Mouse (Mus musculus) right cerebral cortex, postnatal 25 days (tissue): ENCODE results near the gene Kbtbd7.
"Not testable (repeated sequence)": the region's sequence is repeated elsewhere in the genome, so short reads cannot be mapped to it uniquely, and the experiment has no call there.

Experiments used
- DNase-seq: peaks from one replicate; pipeline ENCODE4 v3.0.0; 2022

Kbtbd7 gene

GRCm38 (mm10) chr14:79425979-79426729 is at the start of gene Kbtbd7:
Gene Kbtbd7, plus strand, starts transcription at chr14:79426511.
- peak; percentile 93 for DNase-seq

DNA sequence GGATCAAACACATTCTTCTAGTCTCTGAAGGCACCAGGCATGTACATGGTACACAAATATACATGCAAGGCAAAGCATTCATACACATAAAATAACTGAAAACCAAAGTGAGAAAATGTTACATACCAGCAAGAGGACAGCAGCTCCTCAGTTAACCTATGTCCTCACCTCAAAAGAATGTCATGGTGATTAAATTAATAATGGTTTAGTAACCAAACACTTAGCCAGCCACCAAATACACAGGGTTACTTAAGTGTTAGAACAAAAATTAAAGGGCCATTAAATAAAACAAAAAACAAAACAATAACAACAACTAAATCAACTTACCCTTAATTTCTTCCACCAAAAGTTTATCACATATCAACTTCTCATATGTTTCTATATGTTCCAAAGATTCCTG is 49.3 kb upstream of the Kbtbd7 start:
- DNase-seq = no peak

GRCm38 (mm10) chr14:79383120-79383519 is 43.2 kb upstream of the Kbtbd7 start:
- DNase-seq = no peak

DNA sequence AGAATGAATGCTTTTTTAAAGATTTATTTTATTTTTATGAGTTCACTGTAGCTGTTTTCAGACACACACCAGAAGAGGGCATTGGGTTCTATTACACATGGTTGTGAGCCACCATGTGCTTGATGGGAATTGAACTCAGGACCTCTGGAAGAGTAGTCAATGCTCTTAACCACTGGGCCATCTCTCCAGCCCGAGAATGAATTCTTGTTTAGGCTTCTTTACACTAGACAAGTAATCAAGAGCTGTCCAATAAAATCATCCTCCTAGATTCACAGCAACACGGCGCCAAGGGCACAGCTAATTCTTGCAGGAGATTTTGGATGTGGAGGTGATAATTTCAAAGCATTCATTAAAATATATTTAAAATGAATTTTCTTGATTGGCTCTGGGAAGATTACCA is 38.0 kb upstream of the Kbtbd7 start:
- DNase-seq = no peak

GRCm38 (mm10) chr14:79389438-79390264 is 36.7 kb upstream of the Kbtbd7 start:
- DNase-seq = no peak

- DNase-seq = peak; percentile 93
Measured at GRCm38 (mm10) chr14:79390265-79390926, 35.9 kb upstream of the Kbtbd7 start, which contains the start of gene Naa16. Gene Naa16, minus strand, starts transcription at chr14:79390778.

DNA sequence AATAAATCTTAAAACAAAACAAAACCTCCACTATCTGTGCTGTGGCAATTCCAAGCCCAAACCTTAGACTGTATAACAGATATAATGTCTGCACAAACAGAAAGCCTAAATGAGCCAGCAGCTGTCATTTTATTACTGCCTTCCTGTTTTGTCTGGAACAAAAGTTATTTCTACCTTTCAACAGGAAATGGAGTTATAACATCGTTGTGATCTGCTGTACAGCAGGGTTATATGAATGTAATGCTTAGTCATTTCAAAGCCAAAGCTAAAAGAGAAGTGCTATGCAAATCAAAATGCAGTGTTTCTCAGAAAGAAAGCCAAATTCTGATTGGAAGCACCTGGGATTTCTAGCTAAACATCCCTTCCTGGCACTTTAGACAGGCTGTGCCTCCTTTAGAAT is 33.0 kb upstream of the Kbtbd7 start:
- DNase-seq = no peak

DNA sequence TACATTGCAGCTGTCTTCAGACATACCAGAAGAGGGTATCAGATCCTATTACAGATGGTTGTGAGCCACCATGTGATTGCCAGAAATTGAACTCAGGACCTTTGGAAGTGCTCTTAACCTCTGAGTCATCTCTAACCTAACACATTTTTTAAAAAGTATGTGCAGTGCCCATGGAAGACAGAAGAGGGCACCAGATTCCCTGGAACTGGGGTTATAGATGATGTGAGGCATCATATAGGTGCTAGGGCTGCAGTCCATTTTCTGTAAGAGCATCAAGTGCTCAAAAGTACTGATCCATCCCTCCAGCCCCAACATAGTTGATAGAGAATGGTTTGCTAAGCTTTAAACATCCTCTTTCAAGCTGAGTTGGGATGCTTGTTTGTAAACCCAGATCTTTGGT is 31.7 kb upstream of the Kbtbd7 start:
- DNase-seq = no peak

- DNase-seq = peak; percentile 78
Measured at GRCm38 (mm10) chr14:79397321-79398122, 28.8 kb upstream of the Kbtbd7 start, which contains the start of gene Mtrf1. Gene Mtrf1, plus strand, starts transcription at chr14:79397772.

- no peak for DNase-seq
Measured at GRCm38 (mm10) chr14:79407641-79408040, 18.7 kb upstream of the Kbtbd7 start.

DNA sequence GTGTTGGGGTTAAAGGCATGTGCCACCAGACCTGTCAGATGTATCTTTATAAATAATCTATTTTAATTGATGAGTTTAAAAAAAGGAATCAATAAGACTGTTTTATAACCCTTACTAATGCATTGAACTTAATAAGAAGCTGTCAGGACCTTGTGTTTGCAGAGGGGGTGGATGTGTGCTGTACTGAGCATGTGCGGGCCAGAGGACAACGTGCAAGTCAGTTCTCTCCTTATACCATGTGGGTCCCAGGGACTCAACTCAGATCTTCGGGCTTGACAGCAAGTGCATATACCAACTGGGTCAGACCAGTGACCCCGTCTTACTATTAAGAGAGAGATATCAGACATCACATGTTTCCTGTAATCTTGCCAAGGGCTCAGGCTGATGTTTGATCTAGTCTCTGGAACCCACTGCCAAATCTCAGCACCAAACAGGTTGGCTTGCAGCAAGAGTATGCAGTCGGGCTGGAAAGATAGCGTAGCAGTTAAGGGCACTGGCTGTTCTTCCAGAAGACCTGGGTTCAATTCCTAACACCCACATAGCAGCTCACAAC is 17.0 kb upstream of the Kbtbd7 start:
- DNase-seq = no peak

GRCm38 (mm10) chr14:79410662-79411061 is 15.6 kb upstream of the Kbtbd7 start:
- no peak for DNase-seq

DNA sequence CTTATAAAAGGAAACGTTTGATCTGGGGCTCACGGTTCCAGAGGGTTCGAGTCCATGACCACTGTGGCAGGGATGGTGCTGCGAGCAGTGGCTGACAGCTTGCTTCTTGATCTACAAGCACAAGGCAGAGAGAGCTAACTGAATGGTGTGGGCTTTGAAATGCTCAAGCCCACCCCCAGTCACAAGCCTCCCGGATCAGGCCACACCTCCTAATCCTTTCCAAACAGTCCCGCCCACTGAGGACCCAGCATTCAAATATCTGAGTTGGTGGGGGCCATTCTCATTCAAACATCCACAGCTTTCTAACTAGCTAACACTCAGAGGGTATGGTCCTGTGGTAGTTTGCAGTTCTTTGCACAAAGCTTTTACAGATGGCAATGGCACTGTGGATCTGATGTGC is 13.2 kb upstream of the Kbtbd7 start:
- DNase-seq = no peak

DNA sequence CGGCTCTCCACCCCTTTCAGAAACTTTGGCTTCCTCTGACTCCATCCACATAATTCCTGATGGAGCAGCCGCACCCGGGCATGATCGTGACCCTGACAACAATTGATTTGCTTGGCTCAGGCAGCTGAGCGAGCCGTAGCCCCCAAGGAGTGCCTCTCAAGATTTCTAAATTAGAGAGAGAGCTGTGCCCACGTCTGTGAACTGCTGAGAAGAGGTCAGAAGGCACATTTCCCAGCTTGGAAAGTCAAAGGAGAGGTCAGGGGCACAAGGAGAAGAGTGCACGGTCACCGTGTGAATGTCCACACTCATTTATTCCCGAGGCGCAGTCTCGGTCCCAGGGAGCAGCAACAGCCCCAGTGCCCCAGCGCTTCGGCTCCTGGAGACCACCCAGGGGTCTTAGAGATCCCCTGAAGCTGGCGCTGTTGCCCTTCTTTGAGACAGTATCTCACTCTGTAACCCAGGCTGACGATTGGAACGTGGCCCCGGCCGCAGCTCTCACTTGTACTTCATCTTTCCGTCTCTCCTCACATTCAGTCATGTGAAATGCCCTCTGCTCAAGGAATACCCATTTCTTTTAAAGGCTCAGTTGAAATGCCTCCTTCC is 6.1 kb upstream of the Kbtbd7 start:
- DNase-seq = no peak

DNA sequence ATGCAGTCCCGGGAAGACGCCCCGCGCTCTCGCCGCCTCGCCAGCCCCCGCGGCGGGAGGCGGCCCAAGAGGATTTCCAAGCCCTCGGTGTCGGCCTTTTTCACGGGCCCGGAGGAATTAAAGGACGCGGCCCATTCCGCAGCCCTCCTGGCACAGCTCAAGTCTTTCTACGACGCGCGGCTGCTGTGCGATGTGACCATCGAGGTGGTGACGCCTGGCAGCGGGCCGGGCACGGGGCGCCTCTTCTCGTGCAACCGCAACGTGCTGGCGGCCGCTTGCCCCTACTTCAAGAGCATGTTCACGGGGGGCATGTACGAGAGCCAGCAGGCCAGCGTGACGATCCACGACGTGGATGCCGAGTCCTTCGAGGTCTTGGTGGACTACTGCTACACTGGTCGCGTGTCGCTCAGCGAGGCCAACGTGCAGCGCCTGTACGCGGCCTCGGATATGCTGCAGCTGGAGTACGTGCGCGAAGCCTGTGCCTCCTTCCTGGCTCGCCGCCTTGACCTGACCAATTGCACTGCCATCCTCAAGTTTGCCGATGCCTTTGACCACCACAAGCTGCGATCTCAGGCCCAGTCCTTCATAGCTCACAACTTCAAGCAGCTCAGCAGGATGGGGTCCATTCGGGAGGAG is 537 bp downstream of the Kbtbd7 start:
- DNase-seq = not testable (repeated sequence)

- DNase-seq = no peak
Measured at GRCm38 (mm10) chr14:79434068-79434467, 7.8 kb downstream of the Kbtbd7 start.

GRCm38 (mm10) chr14:79440655-79441054 is 14.3 kb downstream of the Kbtbd7 start:
- no peak for DNase-seq

- no peak for DNase-seq
Measured at GRCm38 (mm10) chr14:79441441-79441840, 15.1 kb downstream of the Kbtbd7 start.

DNA sequence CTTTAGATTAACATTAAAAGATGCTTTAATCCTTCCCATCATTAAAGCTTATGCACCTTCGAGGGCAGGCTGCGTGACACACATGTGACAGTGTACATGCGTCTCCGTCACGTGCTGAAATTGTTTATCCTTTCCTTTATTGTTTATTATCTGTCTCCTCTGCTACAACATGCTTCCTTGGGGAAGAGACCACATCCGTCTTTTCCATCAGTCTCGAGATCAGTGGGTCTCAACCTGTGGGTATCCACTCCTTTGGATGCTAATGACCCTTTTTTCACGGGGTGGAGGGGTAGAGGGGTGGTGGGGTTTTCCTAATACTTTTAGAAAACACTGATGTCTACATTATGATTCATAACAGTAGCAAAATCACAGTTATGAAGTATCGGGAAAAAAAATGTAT is 18.3 kb downstream of the Kbtbd7 start:
- DNase-seq = no peak

DNA sequence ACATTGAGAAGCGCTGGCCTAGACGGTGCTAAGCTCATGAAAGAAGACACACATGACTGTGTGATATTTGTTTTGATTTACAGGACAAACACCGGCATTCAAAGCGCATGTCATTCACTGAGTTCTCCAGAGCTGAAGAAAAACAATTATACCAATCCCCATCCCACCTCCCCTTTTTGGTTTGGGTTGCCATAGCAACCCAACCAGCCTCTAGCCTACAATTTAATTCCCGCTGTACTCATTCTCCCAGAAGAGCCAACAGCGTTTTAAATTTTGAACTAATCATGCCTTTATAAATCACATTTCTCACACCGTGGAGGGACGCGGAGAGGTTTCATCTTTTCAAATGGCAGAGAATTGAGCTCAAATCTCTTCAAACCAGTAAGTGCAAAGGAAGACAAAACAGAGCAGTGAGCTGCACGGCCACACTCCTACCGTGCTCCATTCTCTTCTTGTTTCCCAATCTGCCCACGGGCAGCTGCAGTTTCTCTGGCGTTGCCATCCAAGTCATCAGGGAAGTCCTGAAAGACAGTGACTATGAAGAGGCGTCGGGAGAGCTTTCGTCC is 18.8 kb downstream of the Kbtbd7 start:
- peak; percentile 24 for DNase-seq
